Mouse (Mus musculus) hindbrain, embryonic 16.5 days (tissue): ENCODE measurements around the gene Sbno1. TPM values are rescaled to one million over a fixed set of nuclear protein-coding genes. Genes with fewer than 3 reads are reported as not detected.
"Not testable (repeated sequence)": the region's sequence is repeated elsewhere in the genome, so short reads cannot be mapped to it uniquely, and the experiment has no call there.

Source experiments
- ATAC-seq: fragments of 200-750 bp; cut with Nextera tagmentation; 2 replicates; pipeline ENCODE4 v1.8.0; 2017; ENCODE audit warnings: moderate TSS enrichment, moderate library complexity
- H3K27ac ChIP-seq: fragments of 300-500 bp; sonication (generic); 2 replicates; pipeline ENCODE4 v1.5.1; 2014; ENCODE audit warnings: low read depth, mild to moderate bottlenecking, control low read depth, low read length, moderate library complexity
- H3K27me3 ChIP-seq: fragments of 300-500 bp; sonication (generic); replicated peaks from 2 replicates; pipeline ENCODE4 v1.6.1; 2014; ENCODE audit warnings: low read length; ENCODE audit not compliant: control insufficient read depth, insufficient read depth
- H3K36me3 ChIP-seq: fragments of 300-500 bp; sonication (generic); 2 replicates; pipeline ENCODE4 v1.6.1; 2014; ENCODE audit warnings: mild to moderate bottlenecking, low read length, moderate library complexity, mixed read lengths; ENCODE audit not compliant: control insufficient read depth, insufficient read depth
- H3K4me1 ChIP-seq: fragments of 300-500 bp; sonication (generic); 2 replicates; pipeline ENCODE4 v1.6.1; 2014; ENCODE audit warnings: low read depth, low read length; ENCODE audit not compliant: control insufficient read depth, insufficient read depth
- H3K4me2 ChIP-seq: fragments of 300-500 bp; sonication (generic); 2 replicates; pipeline ENCODE4 v1.6.1; 2014; ENCODE audit warnings: mild to moderate bottlenecking, low read length, control low read depth, moderate library complexity
- H3K4me3 ChIP-seq: fragments of 300-500 bp; sonication (generic); 2 replicates; pipeline ENCODE4 v1.5.1; 2014; ENCODE audit warnings: mild to moderate bottlenecking, low read length, control low read depth, moderate library complexity
- H3K9ac ChIP-seq: fragments of 300-500 bp; sonication (generic); 2 replicates; pipeline ENCODE4 v1.6.1; 2014; ENCODE audit warnings: low read depth, mild to moderate bottlenecking, control low read depth, low read length, moderate library complexity
- H3K9me3 ChIP-seq: fragments of 300-500 bp; sonication (generic); 2 replicates; pipeline ENCODE4 v1.6.1; 2014; ENCODE audit warnings: mild to moderate bottlenecking, low read length, moderate library complexity; ENCODE audit not compliant: control insufficient read depth
- WGBS: fragments of 180-500 bp; shearing (Covaris S2); extraction: QIAGEN DNeasy Blood & Tissue Kit; methylation state at CpG from one replicate; pipeline ENCODE4 v1.1.7; 2014; 5-methylcytosine and 5-hydroxymethylcytosine counted together
- polyA plus RNA-seq: library from polyadenylated mRNA; unstranded; fragments of >200 nt; fragmentation: Nextera tagmentation; extraction: Ambion mirVana; gene quantifications from 2 replicates; pipeline ENCODE4 v1.2.1, GENCODE M21; 2015

Gene Sbno1
- polyA plus RNA-seq, 1 experiment from 2014 or later: 83.6 TPM

DNA sequence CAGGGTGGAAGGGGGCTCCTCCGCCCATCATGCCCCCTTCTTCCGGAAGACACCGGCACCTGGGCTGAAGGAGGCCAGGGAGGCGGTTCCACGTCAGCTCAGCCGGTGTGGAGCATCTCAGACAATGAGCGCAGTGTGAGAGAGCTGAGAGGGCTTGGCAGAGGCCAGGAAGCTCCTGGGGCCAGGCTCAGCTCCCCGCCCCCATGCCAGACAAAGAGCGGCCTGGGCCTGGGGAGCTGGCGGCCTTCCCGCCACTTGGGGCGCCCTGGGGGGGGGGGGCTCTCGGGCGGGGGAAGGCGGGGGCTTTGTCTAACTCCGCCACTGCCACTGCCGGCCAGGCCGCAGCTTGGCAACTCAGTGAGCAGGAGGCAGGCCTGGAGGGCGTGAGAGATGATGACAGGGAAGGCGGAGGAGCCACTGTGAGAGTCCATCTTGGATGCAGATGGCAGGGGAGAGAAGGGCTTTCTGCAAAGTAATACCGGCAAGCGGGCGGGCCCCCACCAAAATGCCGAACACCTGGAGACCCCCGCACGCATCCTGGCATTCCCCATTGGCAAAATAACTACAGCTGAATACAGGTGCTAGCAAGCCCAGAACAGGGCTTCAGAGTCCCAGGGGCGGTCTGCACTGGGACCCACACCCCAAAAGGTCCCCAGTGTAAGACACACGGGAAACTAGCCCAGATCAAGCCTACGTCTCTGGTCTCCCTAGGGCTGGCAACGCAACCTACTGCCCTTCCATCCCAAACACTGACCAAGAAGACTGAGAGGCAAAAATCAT lies 73.5 kb downstream of the Sbno1 start:
- ATAC-seq: peak; percentile 87
- Histone ChIP-seq H3K9ac (peak overlapping the region; percentile 95), H3K27ac (peak overlapping the region; percentile 98), H3K27me3 (no peaks in the 10 kb centered on the region), H3K9me3 (no peaks in the 10 kb centered on the region), H3K36me3 (no peaks in the 10 kb centered on the region), H3K4me1 (peaks cover 36% of the 10 kb centered on the region), H3K4me2 (peak overlapping the region; percentile 89), H3K4me3 (peak overlapping the region; percentile 90)
- under 1% methylated on average over 22 of the region's 30 CpGs for WGBS

DNA sequence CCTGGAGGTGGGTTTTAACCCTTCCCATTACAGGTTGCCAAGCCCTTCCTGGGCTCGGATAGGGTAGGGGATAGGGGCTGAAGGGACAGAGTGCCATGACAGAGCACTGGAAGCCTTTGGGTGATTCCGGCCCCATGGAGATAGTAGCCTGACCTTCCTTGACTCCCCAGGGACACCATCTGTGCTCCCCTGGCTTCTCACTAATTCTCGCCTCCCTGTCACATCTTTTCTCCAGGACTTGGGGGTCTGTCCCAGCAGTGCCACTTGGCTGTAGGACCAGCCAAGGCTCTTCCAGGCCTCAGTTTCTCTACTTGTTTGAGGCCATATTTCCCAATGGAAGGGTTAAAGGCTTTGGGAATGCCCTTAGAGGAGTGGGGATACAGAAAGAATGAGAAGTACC lies 74.2 kb downstream of the Sbno1 start:
- Histone ChIP-seq H3K4me2 (peak overlapping the region; percentile 89), H3K4me1 (peaks cover 36% of the 10 kb centered on the region)
- 29% methylated on average over 3 of the region's 3 CpGs for WGBS

DNA sequence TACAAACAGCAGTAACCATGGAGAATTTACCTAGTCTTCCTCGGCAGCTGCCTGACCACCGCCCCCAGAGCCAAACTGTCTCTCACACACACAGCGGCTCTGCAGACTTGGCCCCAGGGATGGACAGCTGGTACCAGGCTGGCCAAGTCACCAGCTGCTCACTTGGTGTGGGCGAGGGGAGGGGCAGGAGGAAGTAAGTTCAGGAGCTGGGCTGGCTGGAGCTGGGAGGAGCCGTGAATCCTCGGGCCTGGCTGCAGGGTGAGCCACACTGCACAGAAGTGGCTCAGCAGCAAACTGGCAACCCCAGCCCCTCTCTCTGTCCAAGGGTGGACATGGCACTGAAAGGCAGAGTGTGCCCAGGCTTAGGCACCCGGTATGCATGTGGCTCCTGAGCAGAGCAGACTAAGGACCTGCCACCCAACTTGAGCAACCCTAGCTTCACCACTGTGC lies 74.7 kb downstream of the Sbno1 start:
- Histone ChIP-seq H3K4me2 (peak overlapping the region; percentile 89), H3K9me3 (no peaks in the 10 kb centered on the region), H3K36me3 (peaks cover 6% of the 10 kb centered on the region; the same call in 1 of the 2 replicates), H3K4me3 (peak overlapping the region; percentile 90), H3K27ac (peak overlapping the region; percentile 98), H3K9ac (peak overlapping the region; percentile 95), H3K4me1 (peaks cover 36% of the 10 kb centered on the region), H3K27me3 (no peaks in the 10 kb centered on the region)
- ATAC-seq: peak; percentile 88
- 7% methylated on average over 7 of the region's 7 CpGs for WGBS

More for the DNA sequence above, 74.2 kb downstream of the Sbno1 start:
- ATAC-seq: no peak
- Histone ChIP-seq H3K4me3 (peak overlapping the region; percentile 90), H3K36me3 (peaks cover 4% of the 10 kb centered on the region; the same call in 1 of the 2 replicates), H3K27me3 (no peaks in the 10 kb centered on the region), H3K9ac (peak overlapping the region; percentile 95), H3K9me3 (no peaks in the 10 kb centered on the region), H3K27ac (peak overlapping the region; percentile 98)

DNA sequence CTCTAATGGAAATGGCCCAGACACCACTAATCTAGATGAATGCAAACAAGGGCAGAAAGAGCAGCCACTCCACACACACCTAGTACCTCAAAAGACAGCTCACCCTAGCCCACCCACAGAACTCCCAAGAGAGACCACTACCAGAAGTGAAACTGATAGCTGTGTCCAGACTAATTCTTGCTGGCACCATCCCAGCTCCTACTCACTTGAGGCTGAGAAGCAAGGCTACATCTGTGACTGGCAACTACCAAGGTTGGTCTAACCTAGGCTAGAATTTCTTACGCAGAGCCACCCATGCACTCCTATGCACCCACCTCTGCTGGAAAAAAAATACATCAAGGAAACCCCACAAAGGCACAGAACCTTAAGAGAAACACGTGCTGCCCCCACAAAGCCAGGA lies 75.5 kb downstream of the Sbno1 start:
- H3K9me3 ChIP-seq: no peaks in the 10 kb centered on the region
- no peaks in the 10 kb centered on the region for H3K27me3 ChIP-seq
- H3K4me1 ChIP-seq: peaks cover 33% of the 10 kb centered on the region
- peak overlapping the region; percentile 89 for H3K4me2 ChIP-seq
- H3K36me3 ChIP-seq: peaks cover 6% of the 10 kb centered on the region; the same call in 1 of the 2 replicates
- 63% methylated on average over 2 of the region's 2 CpGs for WGBS
- H3K9ac ChIP-seq: peak overlapping the region; percentile 21; the same call in 1 of the 2 replicates
- peak overlapping the region; percentile 98 for H3K27ac ChIP-seq
- peak overlapping the region; percentile 90 for H3K4me3 ChIP-seq
- ATAC-seq: no peak

DNA sequence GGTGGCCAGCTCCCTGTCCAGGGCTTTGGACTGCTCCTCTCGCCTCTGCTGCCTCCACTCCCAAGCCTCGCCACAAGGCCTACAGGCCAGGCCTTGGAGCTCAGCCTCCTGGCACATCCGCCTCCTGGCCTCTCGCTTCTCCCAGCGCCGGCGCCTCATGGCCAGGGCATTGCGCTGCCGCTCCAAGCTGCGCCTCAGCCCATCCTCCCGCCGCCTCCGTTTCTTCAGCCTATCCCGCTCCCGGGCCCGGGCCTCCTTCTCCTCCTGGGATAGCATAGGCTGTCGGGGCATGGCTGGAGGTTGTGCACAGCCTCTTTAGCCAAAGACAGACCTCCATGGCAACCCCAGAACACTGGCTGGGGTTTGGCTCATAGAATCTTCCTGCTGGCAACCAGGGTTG lies 76.6 kb downstream of the Sbno1 start:
- no peaks in the 10 kb centered on the region for H3K27me3 ChIP-seq
- H3K9ac ChIP-seq: peak overlapping the region; percentile 47
- WGBS: 72% methylated on average over 17 of the region's 17 CpGs
- ATAC-seq: no peak
- H3K27ac ChIP-seq: peak overlapping the region; percentile 98
- H3K36me3 ChIP-seq: peaks cover 14% of the 10 kb centered on the region
- peaks cover 30% of the 10 kb centered on the region for H3K4me1 ChIP-seq
- peak overlapping the region; percentile 15; the same call in 1 of the 2 replicates for H3K4me3 ChIP-seq
- H3K4me2 ChIP-seq: peak overlapping the region; percentile 89
- no peaks in the 10 kb centered on the region for H3K9me3 ChIP-seq

DNA sequence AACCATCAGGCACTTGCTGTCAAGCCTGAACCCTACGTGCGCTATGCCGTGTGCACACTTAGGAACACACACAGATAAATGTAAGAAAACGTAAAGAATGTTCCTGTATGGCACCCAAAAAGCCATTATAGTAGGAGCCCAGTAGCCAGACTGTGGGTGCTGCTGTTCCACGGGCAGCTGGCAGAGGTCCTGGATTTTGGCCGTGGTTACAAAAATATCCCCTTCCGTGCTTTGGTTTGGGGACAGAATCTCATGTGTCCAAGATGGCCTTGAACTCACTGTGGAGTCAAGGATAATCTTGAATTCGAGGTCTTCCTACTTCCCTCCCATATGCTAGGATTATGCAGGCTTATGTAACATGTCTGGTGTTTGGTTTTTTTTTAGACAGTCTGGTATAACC lies 82.9 kb downstream of the Sbno1 start:
- Histone ChIP-seq H3K9ac (no peak overlapping the region), H3K4me1 (peaks cover 5% of the 10 kb centered on the region; the same call in 1 of the 2 replicates), H3K27me3 (no peaks in the 10 kb centered on the region), H3K27ac (no peak overlapping the region), H3K4me2 (no peak overlapping the region), H3K9me3 (no peaks in the 10 kb centered on the region), H3K4me3 (no peak overlapping the region), H3K36me3 (peaks cover 15% of the 10 kb centered on the region)
- no peak for ATAC-seq
- 86% methylated on average over 8 of the region's 8 CpGs for whole genome bisulfite sequencing

DNA sequence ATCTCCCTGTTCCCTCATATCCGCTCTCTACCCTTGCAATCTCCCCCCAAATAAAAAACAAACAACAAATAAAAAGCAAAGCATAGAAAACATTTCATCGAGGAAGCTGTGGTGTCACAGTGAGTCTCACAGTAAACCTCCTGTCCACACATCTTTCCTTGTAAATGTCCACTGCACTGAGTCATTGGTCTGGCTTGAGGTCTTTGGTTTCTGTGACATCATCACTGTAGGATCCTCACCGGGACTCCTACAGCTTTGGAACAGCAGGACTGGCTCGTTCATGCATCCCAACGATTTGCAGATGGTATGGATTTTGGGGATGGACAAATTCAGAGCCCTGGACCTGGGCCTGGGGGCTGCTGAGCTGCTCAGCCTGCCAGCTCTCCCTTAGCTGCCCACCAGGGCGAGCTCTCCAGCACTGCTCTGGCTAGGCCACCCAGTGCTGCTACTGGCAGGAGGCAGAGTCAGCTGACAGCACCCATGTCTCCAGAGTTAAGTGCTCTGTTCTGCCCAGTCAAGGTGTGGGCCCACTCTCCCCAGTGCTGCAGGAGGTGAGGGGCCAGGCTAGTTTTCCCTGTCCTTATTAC lies 84.0 kb downstream of the Sbno1 start:
- H3K4me2 ChIP-seq, H3K27ac ChIP-seq, H3K27me3 ChIP-seq, H3K4me3 ChIP-seq, H3K9me3 ChIP-seq, H3K9ac ChIP-seq, H3K4me1 ChIP-seq: not testable (repeated sequence)
- H3K36me3 ChIP-seq: peaks cover 14% of the 10 kb centered on the region
- 0 out of 2 replicates have a peak, but pooled peaks have one; percentile 32 for ATAC-seq
- 66% methylated on average over 6 of the region's 6 CpGs for WGBS

DNA sequence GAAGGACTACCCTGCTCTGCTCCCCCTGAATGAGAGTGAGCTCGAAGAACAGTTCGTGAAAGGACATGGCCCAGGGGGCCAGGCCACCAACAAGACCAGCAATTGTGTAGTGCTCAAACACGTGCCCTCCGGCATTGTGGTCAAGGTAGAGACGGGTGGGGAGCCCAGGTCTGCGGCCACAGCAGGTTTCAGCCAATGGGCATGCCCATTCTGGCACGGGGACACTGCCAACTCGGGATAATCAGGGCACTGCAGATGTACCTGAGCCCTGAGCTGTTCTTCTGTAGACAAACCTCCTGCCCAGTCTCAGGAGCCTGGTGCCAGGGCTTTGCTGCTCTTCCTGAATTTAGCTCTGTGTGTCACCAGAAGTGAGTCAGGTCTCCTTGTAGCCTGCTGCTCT lies 87.0 kb downstream of the Sbno1 start:
- H3K4me2 ChIP-seq: no peak overlapping the region
- H3K36me3 ChIP-seq: no peaks in the 10 kb centered on the region
- no peak for ATAC-seq
- H3K9me3 ChIP-seq: no peaks in the 10 kb centered on the region
- 73% methylated on average over 8 of the region's 8 CpGs for WGBS
- H3K4me1 ChIP-seq: peaks cover 14% of the 10 kb centered on the region; the same call in 1 of the 2 replicates
- H3K4me3 ChIP-seq: no peak overlapping the region
- peak overlapping the region; percentile 42 for H3K27ac ChIP-seq
- no peak overlapping the region for H3K9ac ChIP-seq
- H3K27me3 ChIP-seq: no peaks in the 10 kb centered on the region

DNA sequence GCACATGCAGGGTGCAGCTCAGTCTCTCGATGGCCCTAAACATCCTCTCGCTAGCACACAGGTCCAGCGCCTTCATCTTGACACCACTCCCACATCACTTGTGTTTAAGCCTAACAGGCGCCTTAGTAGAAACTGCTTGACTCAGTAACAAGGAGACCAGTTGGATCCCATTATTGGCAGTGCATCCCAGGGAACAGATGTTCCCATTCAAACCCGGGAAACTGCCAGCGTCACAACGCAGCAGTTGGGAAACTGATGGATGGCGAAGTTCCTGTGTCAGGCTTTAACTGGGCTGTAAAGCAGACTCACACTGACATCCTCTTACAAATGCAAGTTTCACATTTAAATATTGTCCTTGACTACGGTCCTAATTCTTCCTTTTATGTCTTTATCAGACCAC lies 87.9 kb downstream of the Sbno1 start:
- WGBS: 33% methylated on average over 9 of the region's 9 CpGs
- H3K4me1 ChIP-seq: peaks cover 17% of the 10 kb centered on the region; the same call in 1 of the 2 replicates
- no peak for ATAC-seq

More for the DNA sequence above, 87.9 kb downstream of the Sbno1 start:
- Histone ChIP-seq H3K4me2 (no peak overlapping the region), H3K4me3 (no peak overlapping the region), H3K9ac (no peak overlapping the region), H3K27ac (peak overlapping the region; percentile 42; the same call in 1 of the 2 replicates), H3K9me3 (no peaks in the 10 kb centered on the region), H3K36me3 (no peaks in the 10 kb centered on the region), H3K27me3 (no peaks in the 10 kb centered on the region)
